Mouse (Mus musculus) spleen, adult 12 weeks (tissue): ENCODE results near the gene Uqcr11.

Source experiments
- DNase-seq: peaks from one replicate; pipeline ENCODE4 v3.0.0; 2022; ENCODE audit warnings: low spot score

Gene Uqcr11

DNA sequence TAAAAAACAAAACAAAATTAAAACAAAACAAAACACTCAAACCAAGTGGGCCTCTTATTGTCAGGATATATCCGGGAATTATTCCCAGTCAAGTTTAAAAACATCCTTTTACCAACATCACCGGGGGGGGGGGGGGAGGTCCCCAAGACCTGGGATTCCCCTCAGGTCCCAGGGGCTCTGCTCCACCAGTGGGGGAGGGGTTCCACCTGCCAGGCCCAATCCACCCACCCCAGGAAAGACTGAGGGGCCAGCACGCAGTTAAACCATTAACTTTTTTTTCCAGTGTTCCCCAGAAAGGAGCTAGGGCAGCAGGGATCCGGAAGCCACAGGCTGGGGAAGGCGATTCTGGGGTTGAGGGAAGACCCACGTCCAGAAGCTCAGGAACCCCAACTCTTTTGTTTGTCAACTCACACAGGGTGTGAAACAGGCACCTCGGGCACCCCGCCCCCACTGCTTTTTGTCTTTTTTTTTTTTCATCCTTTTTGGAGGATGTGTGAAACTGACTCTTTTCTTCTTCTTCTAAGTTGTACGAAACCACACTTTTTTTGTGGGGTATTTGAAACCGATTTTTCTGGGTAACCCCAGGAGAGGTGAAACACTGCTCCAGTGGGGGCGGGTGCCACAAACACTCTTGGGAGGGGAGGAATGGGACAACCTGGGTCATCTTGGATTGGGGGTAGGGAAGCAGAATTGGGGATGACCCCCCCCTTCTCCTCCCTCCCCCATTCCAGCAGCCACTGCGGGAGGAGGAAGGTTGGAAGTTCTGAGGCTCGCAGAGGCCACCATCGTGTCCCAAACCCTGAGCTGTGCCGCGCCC is 25.1 kb upstream of the Uqcr11 start:
- no peak for DNase-seq

DNA sequence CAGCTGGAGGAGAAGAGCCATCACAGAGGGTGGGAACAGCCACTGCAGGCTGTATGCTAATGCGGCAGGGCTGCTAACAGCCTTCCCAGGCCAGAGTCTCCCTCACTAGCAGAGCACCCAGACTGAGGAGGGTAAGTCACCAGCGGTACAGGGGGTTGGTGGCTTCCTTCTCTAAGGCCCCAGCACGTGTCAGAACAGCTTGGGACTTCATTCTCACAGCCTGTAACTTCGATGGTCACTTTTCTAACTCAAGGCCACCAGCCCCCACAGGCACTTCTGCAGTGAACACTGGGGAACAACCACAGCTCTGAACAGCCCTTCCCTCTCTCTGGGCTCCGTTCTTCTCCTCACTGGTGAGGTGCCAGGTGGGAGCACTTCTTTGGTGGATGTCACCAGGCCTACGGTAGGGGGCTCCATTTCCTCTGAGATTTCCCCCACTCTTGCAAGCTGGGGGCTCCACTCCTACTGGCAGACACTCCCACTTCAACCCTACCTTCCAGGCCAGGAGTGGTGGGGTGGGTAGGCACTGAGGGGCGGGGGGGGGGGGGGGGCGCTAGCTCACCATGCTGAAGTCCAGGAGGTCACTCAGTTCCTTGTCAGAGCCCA is 23.8 kb upstream of the Uqcr11 start:
- DNase-seq, result no peak

DNA sequence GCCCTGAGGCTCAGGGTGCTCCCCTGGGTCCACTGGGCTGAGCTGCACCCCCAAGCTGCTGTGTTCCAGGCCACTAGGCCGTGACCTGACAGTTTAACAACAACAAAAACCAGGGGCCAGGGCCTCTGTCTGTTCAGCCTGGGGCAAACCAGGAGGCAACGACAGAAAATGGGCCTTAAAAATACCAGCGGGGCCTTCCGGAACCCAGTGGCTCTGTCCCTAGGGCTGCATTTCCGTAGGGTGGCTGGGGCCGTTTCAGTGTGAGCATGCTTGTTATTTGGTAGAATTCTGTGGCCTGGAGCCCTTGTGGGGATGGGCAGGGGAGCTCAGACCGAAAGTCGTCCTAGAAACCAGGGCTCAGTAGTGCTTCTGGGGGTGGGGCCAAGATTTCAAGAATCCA is 23.2 kb upstream of the Uqcr11 start:
- no peak for DNase-seq

DNA sequence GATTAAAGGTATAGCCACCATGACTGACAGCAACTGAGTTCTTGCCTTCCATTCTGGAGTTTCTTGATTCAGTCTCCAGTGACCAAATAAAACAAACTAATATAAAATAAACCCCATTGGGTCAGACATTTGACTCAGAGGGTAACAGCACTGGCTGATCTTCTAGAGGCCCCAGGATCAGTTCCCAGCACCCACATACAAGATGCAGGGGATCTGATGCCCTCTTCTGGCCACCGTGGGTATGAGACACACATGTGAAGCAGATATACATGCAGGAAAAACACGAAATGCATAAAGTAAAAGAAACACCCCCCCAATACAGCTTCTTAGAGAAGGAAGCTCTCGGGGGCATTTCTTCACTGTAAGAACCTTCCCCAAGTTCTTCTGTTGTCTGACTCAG is 18.4 kb upstream of the Uqcr11 start:
- no peak for DNase-seq

DNA sequence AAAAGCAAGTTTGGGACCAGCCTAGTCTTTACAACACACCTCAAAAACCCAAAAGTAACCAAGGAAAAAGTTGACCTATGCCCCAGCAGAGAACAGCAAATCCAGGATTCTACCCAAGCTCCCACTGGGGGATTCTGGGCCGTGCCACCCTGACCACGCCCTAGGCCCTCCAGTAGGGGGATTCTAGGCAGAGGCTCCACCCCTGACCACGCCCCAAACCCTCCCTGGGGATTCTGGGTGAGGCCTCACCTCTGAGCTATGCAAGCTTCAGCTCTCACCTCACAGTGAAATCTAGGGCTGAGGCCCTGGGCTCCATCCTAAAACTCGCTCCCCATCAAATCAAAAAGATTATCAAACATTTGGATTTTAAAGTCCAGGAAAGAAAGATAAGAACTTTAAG is 16.9 kb upstream of the Uqcr11 start:
- DNase-seq, result peak; percentile 63

DNA sequence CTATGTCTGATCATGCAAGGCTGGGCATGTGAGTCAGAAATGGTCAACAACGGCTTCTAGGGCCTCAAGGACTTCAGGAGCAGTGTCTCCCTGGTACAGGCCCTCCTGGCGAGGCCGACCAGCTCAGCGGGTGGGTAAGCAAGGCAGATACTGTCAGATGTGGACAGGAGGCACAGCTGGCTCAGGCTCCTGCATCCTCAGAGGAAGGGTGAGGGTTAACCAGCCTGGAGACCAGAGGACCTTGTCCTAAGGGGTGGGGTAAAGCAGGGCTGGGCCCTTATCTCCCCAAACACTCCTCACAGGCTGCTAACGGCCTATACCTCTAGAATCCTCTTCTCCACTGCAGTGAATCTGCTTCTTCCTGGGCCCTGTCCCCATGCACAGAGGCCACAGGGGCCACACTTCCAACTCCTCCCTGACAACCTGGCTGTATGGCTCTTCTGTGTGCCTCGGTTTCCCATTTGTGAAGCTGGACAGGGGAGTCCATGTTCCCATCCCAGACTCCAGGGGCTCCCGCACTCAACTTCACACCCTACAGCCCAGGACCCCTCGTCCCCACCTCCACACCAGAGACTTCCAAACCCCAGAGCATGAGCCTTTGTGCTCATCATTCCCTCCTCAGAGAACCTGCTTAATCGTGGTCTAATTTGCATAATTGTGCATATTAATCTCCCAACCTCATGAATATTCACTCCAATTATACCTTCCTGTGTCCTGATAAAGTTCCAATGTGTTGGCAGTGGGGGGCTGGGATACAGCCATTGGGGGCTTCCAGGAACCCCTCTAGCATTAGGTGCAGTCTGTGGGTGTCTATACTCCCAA is 15.2 kb upstream of the Uqcr11 start:
- peak; percentile 58 for DNase-seq

DNA sequence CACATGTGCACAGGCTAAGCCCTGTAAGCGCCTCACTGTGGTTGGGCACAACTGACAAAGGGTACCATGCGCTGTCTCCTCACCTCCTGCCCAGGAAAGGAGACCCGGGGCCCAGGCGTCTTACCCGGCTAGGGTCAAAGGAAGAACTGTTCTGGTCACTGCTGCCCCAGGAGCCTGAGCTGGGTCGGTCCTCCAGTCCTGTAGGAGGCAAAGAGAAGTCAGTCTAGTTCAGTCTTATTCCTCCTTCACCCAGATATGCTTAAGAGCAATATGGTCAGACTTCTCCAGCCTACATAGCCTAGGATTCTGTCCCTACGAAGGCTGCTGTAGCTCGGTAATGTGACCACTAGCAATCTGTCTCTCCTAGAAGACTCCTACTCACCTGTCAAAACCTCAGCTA is 14.6 kb upstream of the Uqcr11 start:
- DNase-seq, result no peak

DNA sequence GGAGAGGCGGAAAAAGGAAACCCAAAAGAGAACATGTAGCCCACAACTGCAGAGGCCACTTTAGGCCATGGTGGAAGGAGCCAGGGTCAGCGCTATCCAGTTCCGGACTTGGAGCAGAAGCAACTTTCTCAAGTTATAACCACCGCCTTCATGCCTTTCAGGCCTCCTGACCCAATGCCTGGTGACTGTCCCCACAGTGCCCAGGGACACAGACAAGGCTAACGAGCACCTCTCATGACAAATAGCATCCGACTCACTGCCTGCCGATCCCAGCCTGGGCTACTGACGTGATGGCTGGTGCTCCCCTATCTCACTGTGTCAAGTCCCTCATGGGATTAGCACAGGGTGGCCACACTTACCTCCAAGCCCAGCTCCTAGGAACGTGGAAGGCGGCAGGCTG is 14.1 kb upstream of the Uqcr11 start:
- no peak for DNase-seq

DNA sequence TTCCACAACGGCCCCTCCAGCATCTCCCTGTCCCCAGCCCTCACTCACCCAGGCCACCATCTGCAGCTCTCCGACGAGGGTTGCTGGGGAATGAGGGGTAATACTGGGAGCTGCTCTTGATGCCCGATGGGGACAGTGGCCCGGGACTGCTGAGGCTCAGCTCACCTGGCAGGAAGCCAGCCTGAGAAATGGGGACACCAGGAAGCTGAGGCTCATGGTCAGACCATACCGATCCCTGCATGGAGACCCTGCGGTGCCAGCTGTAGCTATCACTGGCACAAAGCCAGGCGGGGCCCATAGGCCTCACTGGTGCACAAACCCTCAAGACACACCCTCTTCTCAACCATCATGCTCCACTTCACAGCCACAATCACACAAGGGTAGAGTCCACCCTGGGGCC is 12.8 kb upstream of the Uqcr11 start:
- no peak for DNase-seq

DNA sequence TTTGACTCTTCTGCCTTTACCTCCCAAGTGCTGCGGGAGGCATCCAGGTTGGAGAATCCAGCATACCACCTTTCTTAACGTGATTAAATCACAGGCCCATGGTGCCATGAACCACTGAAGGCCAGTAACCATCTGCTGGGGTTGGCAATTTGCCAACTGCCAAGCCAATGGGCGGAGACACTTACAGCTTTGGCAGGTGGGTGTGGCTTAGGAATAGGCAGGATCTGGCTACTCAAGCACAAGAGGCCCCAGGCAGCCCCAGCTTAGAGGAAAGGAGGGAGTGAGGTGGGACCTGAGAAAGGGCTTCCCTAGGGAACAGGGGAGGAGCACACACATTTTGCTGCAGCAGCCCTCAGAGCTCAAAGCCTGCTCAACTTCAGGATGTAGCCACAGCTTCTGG is 11.7 kb upstream of the Uqcr11 start:
- peak; percentile 52 for DNase-seq

DNA sequence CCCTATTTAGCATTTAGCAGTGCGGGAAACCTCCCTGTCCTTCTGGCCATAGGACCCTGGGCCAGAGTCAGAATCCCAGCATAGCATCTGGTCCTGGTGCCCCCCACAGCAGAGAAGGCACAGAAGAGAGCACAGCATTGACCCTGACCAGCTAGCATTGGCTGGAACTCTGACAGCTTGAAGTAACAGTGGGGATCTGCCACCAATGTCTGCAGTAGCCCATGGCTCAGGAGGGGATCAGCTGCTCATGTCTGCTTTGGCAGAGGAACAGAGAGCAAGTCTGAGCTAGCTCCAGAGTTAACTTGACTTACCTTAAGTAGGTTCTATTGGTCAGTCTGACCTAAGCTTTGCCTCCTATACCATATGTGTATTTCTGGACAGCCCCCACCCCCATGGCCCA is 11.2 kb upstream of the Uqcr11 start:
- DNase-seq, result no peak

DNA sequence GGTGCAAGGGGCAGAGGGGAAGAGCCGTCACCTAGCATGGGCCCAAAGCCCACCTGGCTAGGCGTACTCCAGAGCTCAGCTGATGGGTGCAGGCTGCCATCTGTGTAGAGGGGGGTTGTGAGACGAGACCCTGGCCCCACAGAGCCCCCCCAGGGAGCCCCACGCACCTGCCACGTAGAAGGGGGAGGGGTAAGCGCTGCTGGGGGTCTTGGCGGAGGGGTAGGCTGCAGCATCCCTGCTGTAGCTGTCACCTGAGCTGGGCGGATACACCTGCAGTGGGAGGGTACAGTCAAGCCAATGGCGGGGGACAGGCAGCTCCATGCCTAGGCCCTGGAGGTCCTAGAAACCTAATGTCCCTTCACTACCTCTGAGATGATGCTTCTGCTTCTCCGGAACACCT is 10.7 kb upstream of the Uqcr11 start:
- DNase-seq, result no peak

DNA sequence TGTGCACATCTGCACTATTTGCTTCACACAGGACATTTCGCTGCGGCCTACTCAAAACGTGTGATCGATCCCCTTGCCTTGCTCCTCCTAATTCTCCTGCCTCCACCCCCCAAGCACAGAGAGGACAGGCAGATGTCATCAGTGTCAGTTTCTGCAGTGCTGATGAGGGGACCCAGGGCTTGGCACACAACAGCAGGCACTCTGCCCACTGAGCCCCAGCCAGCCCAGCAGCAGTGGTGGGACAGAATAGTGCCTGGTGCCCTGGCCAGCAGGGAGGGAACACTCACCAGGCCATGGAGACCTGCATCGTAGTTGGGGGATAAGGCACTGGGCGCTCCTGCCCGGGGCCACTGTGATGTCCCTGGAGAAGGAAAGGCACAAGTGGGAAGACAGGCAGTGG is 8.9 kb upstream of the Uqcr11 start:
- DNase-seq, result no peak

DNA sequence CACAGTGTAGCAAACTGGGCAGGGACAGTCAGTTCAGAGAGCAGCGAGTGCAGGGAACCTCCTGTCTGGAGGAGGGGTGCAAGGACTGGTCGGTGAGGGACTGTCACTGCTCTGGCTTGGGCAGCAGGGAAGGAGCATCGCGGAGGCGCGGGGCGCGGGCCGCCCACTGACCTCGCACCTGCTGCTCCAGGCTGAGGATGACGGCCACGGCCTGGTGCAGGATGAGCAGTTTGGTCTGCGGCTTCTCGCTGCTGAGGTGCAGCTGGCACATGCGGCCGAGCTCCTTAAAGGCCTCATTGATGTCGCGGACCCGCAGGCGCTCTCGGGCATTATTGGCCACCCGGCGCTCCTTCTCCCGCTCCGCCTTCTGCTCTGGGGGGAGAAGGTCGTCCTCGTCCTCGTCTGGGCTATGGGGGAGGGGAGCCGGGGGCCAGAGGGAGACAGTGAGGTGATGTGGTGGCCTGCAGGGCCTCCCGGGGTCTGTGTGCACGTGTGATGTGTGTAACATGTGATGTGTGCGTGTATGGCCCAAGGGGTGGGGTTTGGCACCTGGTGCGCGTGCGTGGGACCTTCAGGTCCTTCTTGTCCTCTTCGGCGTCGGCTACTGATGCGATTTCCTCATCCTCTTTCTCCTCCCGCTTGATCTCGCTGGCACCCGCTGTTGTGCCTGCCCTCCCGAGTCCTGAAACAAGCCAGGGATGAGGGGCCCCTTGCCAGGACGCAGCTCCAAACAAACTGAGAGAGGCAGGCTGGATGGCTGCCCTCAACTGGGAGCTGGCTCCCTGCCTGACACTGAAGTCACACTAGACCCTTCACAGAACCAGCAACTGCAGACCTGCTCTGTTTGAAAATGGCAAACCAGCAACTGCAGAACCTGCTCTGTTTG is 6.3 kb upstream of the Uqcr11 start:
- no peak for DNase-seq

DNA sequence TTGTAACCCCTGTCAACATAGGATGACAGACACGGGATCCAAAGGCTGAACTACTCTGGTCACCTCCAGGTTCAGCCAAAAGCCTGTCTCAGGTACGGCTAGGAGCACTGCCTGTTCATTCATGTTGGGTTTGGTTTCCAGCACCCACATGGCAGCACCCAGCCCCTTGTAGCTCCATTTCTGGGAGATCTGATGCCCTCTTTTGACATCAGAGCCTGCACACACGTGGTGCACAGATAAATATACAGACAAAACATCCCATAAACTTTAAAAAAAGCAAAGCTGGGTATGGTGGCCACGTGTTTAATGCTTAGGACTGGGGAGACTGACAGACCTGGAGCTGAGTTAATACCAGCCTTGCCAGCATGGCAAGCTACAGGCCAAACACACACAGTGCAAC is 1.3 kb upstream of the Uqcr11 start:
- DNase-seq, result no peak

DNA sequence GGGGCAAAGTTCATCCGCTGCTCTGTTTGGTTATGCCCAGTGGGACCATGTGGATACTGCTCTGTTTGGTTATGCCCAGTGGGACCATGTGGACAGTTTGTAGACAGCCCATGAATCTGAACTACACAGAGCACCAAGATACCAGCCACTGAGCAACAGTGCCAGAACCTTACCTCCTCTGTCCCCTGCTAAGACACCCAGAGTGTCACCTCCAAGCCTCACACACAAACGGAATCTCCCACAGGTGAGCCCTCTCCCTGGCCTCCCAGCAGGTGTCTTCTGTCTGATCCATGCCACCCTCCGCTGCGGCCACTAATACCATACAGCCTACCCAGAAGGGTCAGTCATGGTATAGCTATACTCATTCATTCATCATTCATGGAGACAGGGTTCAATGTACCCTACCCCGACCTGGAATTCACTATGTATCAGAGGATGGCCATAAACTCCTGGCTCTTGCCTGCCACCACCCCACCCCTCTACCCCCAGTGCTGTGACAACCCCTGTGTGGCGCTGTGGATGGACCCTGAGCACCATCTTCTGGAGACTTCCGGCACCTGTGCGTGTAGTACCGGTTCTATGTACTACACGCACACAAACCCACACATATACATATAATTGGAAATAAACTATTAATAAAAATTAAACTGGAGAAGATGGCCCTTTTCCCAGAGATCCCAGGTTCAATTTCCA is 1.0 kb downstream of the Uqcr11 start:
- no peak for DNase-seq

DNA sequence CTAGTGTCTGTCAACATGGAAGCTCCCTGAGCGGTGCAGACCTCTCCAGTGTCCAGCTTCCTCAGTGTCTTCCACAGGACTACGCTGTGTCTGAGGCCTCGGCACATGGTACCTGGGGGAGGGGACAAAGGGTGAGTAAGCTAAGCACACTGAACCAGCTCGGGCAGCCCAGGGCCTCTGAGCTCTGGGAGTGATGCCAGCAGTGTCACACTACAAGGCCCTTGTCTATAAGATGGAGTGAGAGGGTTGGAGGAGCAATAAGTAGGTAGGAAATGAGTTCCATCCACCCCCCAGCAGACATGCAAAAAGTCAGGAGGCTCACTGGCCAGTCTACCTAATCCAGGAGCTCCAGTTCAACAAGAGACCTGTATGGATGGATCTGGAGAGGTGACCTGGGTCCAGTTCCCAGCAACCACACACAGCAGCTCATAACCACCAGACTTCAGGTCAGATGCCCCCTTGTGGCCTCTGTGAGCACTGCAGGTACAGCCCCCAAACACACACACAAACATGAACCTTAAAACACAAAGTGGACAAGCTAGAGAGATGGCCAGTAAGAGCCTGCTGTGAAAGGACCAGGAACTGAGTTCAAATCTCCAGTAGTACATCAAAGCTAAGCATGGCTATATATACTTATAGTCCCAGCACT is 3.5 kb downstream of the Uqcr11 start:
- DNase-seq, result no peak

DNA sequence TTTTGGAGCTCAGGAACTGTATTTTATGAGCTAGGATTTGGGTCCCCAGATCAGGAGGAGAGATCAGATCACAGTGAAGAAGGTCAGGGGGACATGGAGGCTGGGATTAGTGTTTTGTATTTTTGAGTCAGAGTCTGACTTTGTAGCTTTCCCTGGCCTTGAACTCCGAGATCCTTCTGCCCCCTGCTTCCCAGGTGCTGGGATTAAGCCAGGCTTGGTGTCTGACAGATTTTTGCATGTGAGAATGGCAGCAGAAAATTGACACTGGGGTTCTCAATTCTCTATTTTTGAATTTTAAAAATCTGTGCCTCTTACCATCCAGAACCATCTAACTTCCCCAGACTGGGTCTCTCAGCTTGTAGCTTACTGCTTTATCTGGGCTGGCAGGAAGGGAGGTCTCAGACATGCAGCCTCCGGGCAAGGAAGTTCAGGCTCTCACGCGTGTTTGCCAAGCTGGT is 5.9 kb downstream of the Uqcr11 start:
- DNase-seq, result no peak

DNA sequence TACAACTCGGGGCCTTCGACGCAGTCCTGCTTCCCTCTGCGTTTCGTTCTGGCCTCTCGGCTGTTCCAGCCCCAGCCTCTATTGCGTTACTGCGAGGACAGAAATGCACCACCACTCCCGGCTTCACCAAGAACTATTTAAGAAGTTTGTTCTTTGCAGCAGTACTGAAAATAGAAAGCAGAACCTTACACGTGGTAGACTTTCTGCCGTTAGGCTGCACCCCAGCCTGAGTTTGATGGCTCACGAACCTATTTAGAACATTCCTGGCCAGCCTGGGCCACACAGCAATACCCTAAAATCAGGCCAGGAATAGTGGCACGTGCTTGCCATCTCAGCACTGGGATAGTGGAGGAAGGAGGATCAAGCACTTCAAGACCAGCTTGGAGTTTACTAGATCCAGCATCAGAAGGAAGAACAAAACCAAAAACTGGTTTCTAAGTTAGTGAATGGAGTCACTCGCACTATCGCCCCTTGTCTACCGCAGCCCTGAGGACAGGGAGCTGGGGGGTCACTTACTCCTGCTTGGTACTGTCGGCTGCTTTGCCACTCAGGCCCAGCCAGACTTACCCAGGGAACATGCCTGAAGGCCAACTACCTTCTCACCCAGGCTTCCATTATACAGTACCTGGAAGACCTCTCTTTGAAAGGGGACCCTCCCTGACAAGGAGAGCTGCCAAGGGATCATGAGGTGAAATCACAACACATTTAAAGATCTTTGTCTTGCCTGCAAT is 6.5 kb downstream of the Uqcr11 start:
- DNase-seq, result no peak
